Mouse (Mus musculus): ENCODE measurements around the gene Sult2b1.

Sult2b1 gene

GRCm38 (mm10) chr7:45784524-45785372 is at the start of gene Sult2b1:
Gene Sult2b1, minus strand, starts transcription at chr7:45784669.
- CTCF ChIA-PET = interaction anchor here (1.3 kb wide), 1 partner anchor 16 kb away, joined by 3 read pairs; no protein-coding TSS in a partner anchor

- CTCF ChIA-PET = no interaction called here
Measured at GRCm38 (mm10) chr7:45833924-45834323, 49.5 kb upstream of the Sult2b1 start.

GRCm38 (mm10) chr7:45833148-45833790 is 48.8 kb upstream of the Sult2b1 start:
- CTCF ChIA-PET = no interaction called here

GRCm38 (mm10) chr7:45832428-45832827 is 48.0 kb upstream of the Sult2b1 start:
- CTCF ChIA-PET = no interaction called here

- CTCF ChIA-PET = no interaction called here
Measured at GRCm38 (mm10) chr7:45831128-45831525, 46.7 kb upstream of the Sult2b1 start.

- CTCF ChIA-PET = no interaction called here
Measured at GRCm38 (mm10) chr7:45830427-45831127, 46.1 kb upstream of the Sult2b1 start, which contains the start of gene Grwd1. Gene Grwd1, minus strand, starts transcription at chr7:45830944.

- CTCF ChIA-PET = no interaction called here
Measured at GRCm38 (mm10) chr7:45826631-45827030, 42.2 kb upstream of the Sult2b1 start.

- CTCF ChIA-PET = no interaction called here
Measured at GRCm38 (mm10) chr7:45824598-45824997, 40.1 kb upstream of the Sult2b1 start, which contains the start of gene Kcnj14. Gene Kcnj14, minus strand, starts transcription at chr7:45824782.

GRCm38 (mm10) chr7:45820913-45821312 is 36.4 kb upstream of the Sult2b1 start:
- CTCF ChIA-PET = no interaction called here

- CTCF ChIA-PET = no interaction called here
Measured at GRCm38 (mm10) chr7:45819843-45820242, 35.4 kb upstream of the Sult2b1 start.

GRCm38 (mm10) chr7:45815984-45816351 is 31.5 kb upstream of the Sult2b1 start:
- CTCF ChIA-PET = interaction anchor here (0.5 kb wide), 1 partner anchor 37 kb away, joined by 3 read pairs; no protein-coding TSS in a partner anchor

- CTCF ChIA-PET = no interaction called here
Measured at GRCm38 (mm10) chr7:45815323-45815983, 31.0 kb upstream of the Sult2b1 start.

- CTCF ChIA-PET = interaction anchor here (0.6 kb wide), 1 partner anchor 48 kb away, joined by 3 read pairs; no protein-coding TSS in a partner anchor
Measured at GRCm38 (mm10) chr7:45814841-45815240, 30.4 kb upstream of the Sult2b1 start.

- CTCF ChIA-PET = interaction anchor here (0.6 kb wide), 1 partner anchor 48 kb away, joined by 3 read pairs; no protein-coding TSS in a partner anchor
Measured at GRCm38 (mm10) chr7:45813787-45814779, 29.6 kb upstream of the Sult2b1 start, which contains the start of gene Cyth2. Gene Cyth2, minus strand, starts transcription at chr7:45814581.

GRCm38 (mm10) chr7:45812921-45813320 is 28.5 kb upstream of the Sult2b1 start:
- CTCF ChIA-PET = no interaction called here

- CTCF ChIA-PET = no interaction called here
Measured at GRCm38 (mm10) chr7:45809276-45810075, 25.0 kb upstream of the Sult2b1 start.

- CTCF ChIA-PET = interaction anchor here (0.7 kb wide), 1 partner anchor 25 kb away, joined by 10 read pairs; no protein-coding TSS in a partner anchor
Measured at GRCm38 (mm10) chr7:45808471-45808870, 24.0 kb upstream of the Sult2b1 start.

- CTCF ChIA-PET = no interaction called here
Measured at GRCm38 (mm10) chr7:45805941-45806340, 21.5 kb upstream of the Sult2b1 start.

GRCm38 (mm10) chr7:45802551-45802950 is 18.1 kb upstream of the Sult2b1 start:
- CTCF ChIA-PET = no interaction called here

Measured in spleen, embryonic (tissue).